Mouse (Mus musculus): ENCODE measurements around the gene Esr1. TPM values are rescaled to one million over a fixed set of nuclear protein-coding genes. Genes with fewer than 3 reads are reported as not detected.

The Esr1 gene
- total and polyA plus RNA-seq, 2 experiments: 12.2 to 30.3 TPM

DNA sequence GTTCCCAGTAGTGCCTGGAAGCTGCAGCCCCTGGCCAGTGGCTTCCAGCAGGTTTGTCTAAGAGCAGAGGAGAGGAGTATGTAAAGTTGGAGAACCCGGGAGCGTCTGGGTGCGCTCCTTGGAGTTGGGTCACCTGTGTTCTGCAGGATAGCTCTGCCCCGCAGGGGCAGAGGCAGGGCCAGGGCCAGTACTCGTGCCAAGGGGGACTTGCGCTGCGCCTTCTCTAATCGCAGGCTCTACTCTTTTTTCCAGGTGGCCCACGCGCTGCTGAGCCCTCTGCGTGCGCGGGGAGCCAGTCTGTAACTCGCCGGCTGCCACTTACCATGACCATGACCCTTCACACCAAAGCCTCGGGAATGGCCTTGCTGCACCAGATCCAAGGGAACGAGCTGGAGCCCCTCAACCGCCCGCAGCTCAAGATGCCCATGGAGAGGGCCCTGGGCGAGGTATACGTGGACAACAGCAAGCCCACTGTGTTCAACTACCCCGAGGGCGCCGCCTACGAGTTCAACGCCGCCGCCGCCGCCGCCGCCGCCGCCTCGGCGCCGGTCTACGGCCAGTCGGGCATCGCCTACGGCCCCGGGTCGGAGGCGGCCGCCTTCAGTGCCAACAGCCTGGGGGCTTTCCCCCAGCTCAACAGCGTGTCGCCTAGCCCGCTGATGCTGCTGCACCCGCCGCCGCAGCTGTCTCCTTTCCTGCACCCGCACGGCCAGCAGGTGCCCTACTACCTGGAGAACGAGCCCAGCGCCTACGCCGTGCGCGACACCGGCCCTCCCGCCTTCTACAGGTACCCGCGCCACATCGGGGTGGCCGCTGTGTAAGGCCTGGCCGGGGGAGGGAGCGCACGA is 100.9 kb downstream of the Esr1 start:
- Histone ChIP-seq H3K27me3 (ENCODE audit: control insufficient read depth, insufficient read depth, low read length) (no peaks in the 10 kb centered on the region), H3K27ac (replicated peaks; ENCODE audit: insufficient read depth, low read depth, low read length) (no peak overlapping the region), H3K4me1 (ENCODE audit: control insufficient read depth, insufficient read depth, low read length) (no peaks in the 10 kb centered on the region), H3K4me3 (ENCODE audit: insufficient read depth, low read depth, low read length) (peak overlapping the region; percentile 60), H3K79me2 (ENCODE audit: control insufficient read depth, insufficient read depth, low read length) (peaks cover 9% of the 10 kb centered on the region), H3K36me3 (ENCODE audit: control insufficient read depth, insufficient read depth, low read length) (peaks cover 2% of the 10 kb centered on the region), H3K9ac (ENCODE audit: low read depth, low read length) (peak overlapping the region; percentile 38; the same call in 1 of the 2 replicates)
- no peak for DNase-seq (ENCODE audit: extremely low read depth, low read depth, low spot score)
- 49% methylated on average over 68 of the region's 68 CpGs for WGBS
- TF ChIP-seq POLR2A (IDR thresholded peaks at IDR 0.05; ENCODE audit: extremely low read depth, insufficient read depth, low read length) (no peak), CTCF (IDR thresholded peaks at IDR 0.05; ENCODE audit: low read depth, low read length) (no peak)

DNA sequence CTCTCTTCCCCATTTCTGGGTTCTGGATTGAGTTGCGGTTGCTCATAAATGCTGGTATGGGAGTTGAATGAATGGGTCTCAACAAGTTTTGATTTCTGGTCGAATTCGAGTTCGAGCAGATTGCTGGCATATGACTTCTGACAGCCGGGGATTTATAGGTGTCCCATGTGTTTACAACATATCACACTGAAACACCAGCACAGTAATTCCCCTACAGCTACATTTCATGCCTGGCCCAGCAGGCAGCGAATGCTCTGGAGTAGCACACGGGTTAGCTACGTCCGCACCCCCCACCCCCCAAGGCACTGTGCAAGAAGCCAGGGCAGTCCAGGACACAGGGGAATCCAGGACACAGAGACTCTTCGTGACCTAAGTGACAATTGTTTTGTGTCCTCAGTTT is 102.0 kb downstream of the Esr1 start:
- Histone ChIP-seq H3K79me2 (ENCODE audit: control insufficient read depth, insufficient read depth, low read length) (peaks cover 9% of the 10 kb centered on the region), H3K9ac (ENCODE audit: low read depth, low read length) (no peak overlapping the region), H3K4me1 (ENCODE audit: control insufficient read depth, insufficient read depth, low read length) (no peaks in the 10 kb centered on the region), H3K27ac (replicated peaks; ENCODE audit: insufficient read depth, low read depth, low read length) (no peak overlapping the region), H3K36me3 (ENCODE audit: control insufficient read depth, insufficient read depth, low read length) (peaks cover 2% of the 10 kb centered on the region), H3K27me3 (ENCODE audit: control insufficient read depth, insufficient read depth, low read length) (no peaks in the 10 kb centered on the region), H3K4me3 (ENCODE audit: insufficient read depth, low read depth, low read length) (no peak overlapping the region)
- DNase-seq (ENCODE audit: extremely low read depth, low read depth, low spot score): no peak
- TF ChIP-seq POLR2A (IDR thresholded peaks at IDR 0.05; ENCODE audit: extremely low read depth, insufficient read depth, low read length): no peak
- 92% methylated on average over 10 of the region's 10 CpGs for WGBS

GRCm38 (mm10) chr10:4724851-4725250 is 113.5 kb downstream of the Esr1 start:
- H3K79me2 ChIP-seq (ENCODE audit: control insufficient read depth, insufficient read depth, low read length): no peaks in the 10 kb centered on the region; the same call in 1 of the 2 replicates
- no peak for TF ChIP-seq CTCF (IDR thresholded peaks at IDR 0.05; ENCODE audit: low read depth, low read length)
- no peaks in the 10 kb centered on the region for H3K27me3 ChIP-seq (ENCODE audit: control insufficient read depth, insufficient read depth, low read length)
- H3K4me1 ChIP-seq (ENCODE audit: control insufficient read depth, insufficient read depth, low read length): no peaks in the 10 kb centered on the region
- H3K36me3 ChIP-seq (ENCODE audit: control insufficient read depth, insufficient read depth, low read length): no peaks in the 10 kb centered on the region
- DNase-seq (ENCODE audit: extremely low read depth, low read depth, low spot score): peak; percentile 12
- no peak overlapping the region for H3K4me3 ChIP-seq (ENCODE audit: insufficient read depth, low read depth, low read length)
- H3K27ac ChIP-seq (replicated peaks; ENCODE audit: insufficient read depth, low read depth, low read length): no peak overlapping the region
- no peak overlapping the region for H3K9ac ChIP-seq (ENCODE audit: low read depth, low read length)
- 73% methylated on average over 3 of the region's 3 CpGs for WGBS

- no peaks in the 10 kb centered on the region for H3K36me3 ChIP-seq (ENCODE audit: control insufficient read depth, insufficient read depth, low read length)
- no peak for TF ChIP-seq POLR2A (IDR thresholded peaks at IDR 0.05; ENCODE audit: extremely low read depth, insufficient read depth, low read length)
- TF ChIP-seq CTCF (IDR thresholded peaks at IDR 0.05; ENCODE audit: low read depth, low read length): no peak
- H3K27ac ChIP-seq (replicated peaks; ENCODE audit: insufficient read depth, low read depth, low read length): no peak overlapping the region
- H3K4me3 ChIP-seq (ENCODE audit: insufficient read depth, low read depth, low read length): no peak overlapping the region
- no peaks in the 10 kb centered on the region for H3K27me3 ChIP-seq (ENCODE audit: control insufficient read depth, insufficient read depth, low read length)
- H3K9ac ChIP-seq (ENCODE audit: low read depth, low read length): no peak overlapping the region
- no peaks in the 10 kb centered on the region; the same call in 1 of the 2 replicates for H3K79me2 ChIP-seq (ENCODE audit: control insufficient read depth, insufficient read depth, low read length)
- WGBS: 91% methylated on average over 6 of the region's 6 CpGs
- H3K4me1 ChIP-seq (ENCODE audit: control insufficient read depth, insufficient read depth, low read length): no peaks in the 10 kb centered on the region; the same call in 1 of the 2 replicates
- no peak for DNase-seq (ENCODE audit: extremely low read depth, low read depth, low spot score)
Measured at GRCm38 (mm10) chr10:4726141-4726540, 114.7 kb downstream of the Esr1 start.

GRCm38 (mm10) chr10:4732328-4732727 is 120.9 kb downstream of the Esr1 start:
- H3K4me1 ChIP-seq (ENCODE audit: control insufficient read depth, insufficient read depth, low read length): peaks cover 8% of the 10 kb centered on the region
- H3K9ac ChIP-seq (ENCODE audit: low read depth, low read length): no peak overlapping the region
- 40% methylated on average over 2 of the region's 2 CpGs for WGBS
- DNase-seq (ENCODE audit: extremely low read depth, low read depth, low spot score): peak; percentile 7
- no peaks in the 10 kb centered on the region for H3K27me3 ChIP-seq (ENCODE audit: control insufficient read depth, insufficient read depth, low read length)
- no peaks in the 10 kb centered on the region for H3K36me3 ChIP-seq (ENCODE audit: control insufficient read depth, insufficient read depth, low read length)
- H3K79me2 ChIP-seq (ENCODE audit: control insufficient read depth, insufficient read depth, low read length): no peaks in the 10 kb centered on the region
- no peak overlapping the region for H3K4me3 ChIP-seq (ENCODE audit: insufficient read depth, low read depth, low read length)
- TF ChIP-seq POLR2A (IDR thresholded peaks at IDR 0.05; ENCODE audit: extremely low read depth, insufficient read depth, low read length): no peak
- no peak for TF ChIP-seq CTCF (IDR thresholded peaks at IDR 0.05; ENCODE audit: low read depth, low read length)
- H3K27ac ChIP-seq (replicated peaks; ENCODE audit: insufficient read depth, low read depth, low read length): no peak overlapping the region

DNA sequence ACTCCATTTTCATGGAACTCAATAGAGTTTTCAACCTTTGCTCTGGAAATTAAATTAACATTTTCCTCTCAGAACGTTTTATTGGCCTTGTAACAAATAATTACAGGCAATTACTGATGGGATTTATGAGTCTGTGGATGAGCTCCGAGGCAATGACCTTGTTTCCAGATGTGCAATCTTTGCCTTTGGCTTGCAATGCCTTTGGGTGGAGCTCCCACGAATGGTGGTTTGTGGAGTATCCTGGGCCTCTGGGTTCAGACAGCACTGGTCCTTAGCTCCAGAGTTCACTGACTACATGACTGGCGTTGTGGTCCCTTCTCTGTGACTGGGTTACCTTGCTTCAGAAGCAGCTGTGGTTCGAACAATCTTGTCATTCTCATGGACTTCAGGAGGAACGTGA is 122.6 kb downstream of the Esr1 start:
- WGBS: 40% methylated on average over 6 of the region's 6 CpGs
- Histone ChIP-seq H3K4me3 (ENCODE audit: insufficient read depth, low read depth, low read length) (no peak overlapping the region), H3K27ac (replicated peaks; ENCODE audit: insufficient read depth, low read depth, low read length) (no peak overlapping the region; the same call in 1 of the 2 replicates), H3K27me3 (ENCODE audit: control insufficient read depth, insufficient read depth, low read length) (no peaks in the 10 kb centered on the region), H3K36me3 (ENCODE audit: control insufficient read depth, insufficient read depth, low read length) (no peaks in the 10 kb centered on the region), H3K9ac (ENCODE audit: low read depth, low read length) (no peak overlapping the region), H3K79me2 (ENCODE audit: control insufficient read depth, insufficient read depth, low read length) (no peaks in the 10 kb centered on the region), H3K4me1 (ENCODE audit: control insufficient read depth, insufficient read depth, low read length) (peaks cover 12% of the 10 kb centered on the region)
- peak; percentile 76 for DNase-seq (ENCODE audit: extremely low read depth, low read depth, low spot score)
- TF ChIP-seq CTCF (IDR thresholded peaks at IDR 0.05; ENCODE audit: low read depth, low read length) (no peak), POLR2A (IDR thresholded peaks at IDR 0.05; ENCODE audit: extremely low read depth, insufficient read depth, low read length) (no peak)
